Mouse (Mus musculus) embryonic facial prominence, embryonic 11.5 days (tissue): ENCODE measurements around the gene Agrp. TPM values are rescaled to one million over a fixed set of nuclear protein-coding genes. Genes with fewer than 3 reads are reported as not detected.
A peak's percentile ranks its signal among the peaks of the same experiment; 100 is the strongest.
"Not testable (repeated sequence)": the region's sequence is repeated elsewhere in the genome, so short reads cannot be mapped to it uniquely, and the experiment has no call there.

ENCODE experiments used
- ATAC-seq: fragments of 200-750 bp; cut with Nextera tagmentation; replicated peaks from 2 replicates; pipeline ENCODE4 v1.8.0; 2017; ENCODE audit warnings: low read depth; ENCODE audit not compliant: insufficient number of reproducible peaks, low FRiP score, low TSS enrichment
- DNase-seq: peaks from one replicate; pipeline ENCODE4 v3.0.0-alpha.2; 2015; ENCODE audit warnings: low spot score
- H3K27ac ChIP-seq: fragments of 300-500 bp; sonication (generic); replicated peaks from 2 replicates; pipeline ENCODE4 v1.5.1; 2014; ENCODE audit warnings: mild to moderate bottlenecking, low read depth, low read length, control low read depth
- H3K27me3 ChIP-seq: fragments of 300-500 bp; sonication (generic); 2 replicates; pipeline ENCODE4 v1.6.1; 2014; ENCODE audit warnings: mild to moderate bottlenecking, low read length, moderate library complexity, mixed read lengths; ENCODE audit not compliant: control insufficient read depth, insufficient read depth
- H3K36me3 ChIP-seq: fragments of 300-500 bp; sonication (generic); replicated peaks from 2 replicates; pipeline ENCODE4 v1.6.1; 2014; ENCODE audit warnings: low read depth, mild to moderate bottlenecking, low read length, moderate library complexity, mixed read lengths; ENCODE audit not compliant: control insufficient read depth, insufficient read depth
- H3K4me1 ChIP-seq: fragments of 300-500 bp; sonication (generic); 2 replicates; pipeline ENCODE4 v1.6.1; 2014; ENCODE audit warnings: low read length, mixed read lengths; ENCODE audit not compliant: control insufficient read depth, insufficient read depth
- H3K4me2 ChIP-seq: fragments of 300-500 bp; sonication (generic); 2 replicates; pipeline ENCODE4 v1.6.1; 2014; ENCODE audit warnings: low read depth, mild to moderate bottlenecking, control low read depth, low read length, moderate library complexity
- H3K4me3 ChIP-seq: fragments of 300-500 bp; sonication (generic); 2 replicates; pipeline ENCODE4 v1.5.1; 2014; ENCODE audit warnings: low read depth, low read length, control low read depth
- H3K9ac ChIP-seq: fragments of 300-500 bp; sonication (generic); replicated peaks from 2 replicates; pipeline ENCODE4 v1.6.1; 2014; ENCODE audit warnings: mild to moderate bottlenecking, control low read depth, low read length
- H3K9me3 ChIP-seq: fragments of 300-500 bp; sonication (generic); replicated peaks from 2 replicates; pipeline ENCODE4 v1.6.1; 2016; ENCODE audit warnings: mild to moderate bottlenecking, low read length, inconsistent platforms, mixed read lengths; ENCODE audit not compliant: control insufficient read depth
- WGBS: fragments of 180-500 bp; shearing (Covaris S2); extraction: QIAGEN DNeasy Blood & Tissue Kit; methylation state at CpG from one replicate; pipeline ENCODE4 v1.1.7; 2014; 5-methylcytosine and 5-hydroxymethylcytosine counted together
- polyA plus RNA-seq: library from polyadenylated mRNA; unstranded; fragments of >200 nt; fragmentation: Nextera tagmentation; extraction: Ambion mirVana; gene quantifications from 2 replicates; pipeline ENCODE4 v1.2.1, GENCODE M21; 2014

Agrp gene
- polyA plus RNA-seq, 1 experiment from 2014 or later, result 1.0 TPM

GRCm38 (mm10) chr8:105606189-105607023 lies 30.8 kb downstream of the Agrp start:
- H3K27ac ChIP-seq, result no peak overlapping the region
- peak overlapping the region; percentile 92 for H3K4me2 ChIP-seq

GRCm38 (mm10) chr8:105605491-105606188 lies 31.6 kb downstream of the Agrp start:
- under 1% methylated on average over 39 of the region's 39 CpGs for WGBS
- DNase-seq, result peak; percentile 45
- peaks cover 7% of the 10 kb centered on the region; the same call in 1 of the 2 replicates for H3K4me1 ChIP-seq
- H3K4me3 ChIP-seq, result peak overlapping the region; percentile 76
- ATAC-seq, result peak; percentile 17
- no peaks in the 10 kb centered on the region for H3K36me3 ChIP-seq
- H3K4me2 ChIP-seq, result peak overlapping the region; percentile 92
- peak overlapping the region; percentile 47; the same call in 1 of the 2 replicates for H3K27ac ChIP-seq
- H3K27me3 ChIP-seq, result no peaks in the 10 kb centered on the region
- no peaks in the 10 kb centered on the region for H3K9me3 ChIP-seq
- peak overlapping the region; percentile 81 for H3K9ac ChIP-seq

More at GRCm38 (mm10) chr8:105606189-105607023, 30.8 kb downstream of the Agrp start:
- DNase-seq (peak; percentile 88), ATAC-seq (peak; percentile 70)
- WGBS, result 1% methylated on average over 30 of the region's 30 CpGs
- no peaks in the 10 kb centered on the region for H3K36me3 ChIP-seq
- H3K9ac ChIP-seq, result peak overlapping the region; percentile 81
- no peaks in the 10 kb centered on the region for H3K9me3 ChIP-seq
- H3K4me1 ChIP-seq, result peaks cover 7% of the 10 kb centered on the region; the same call in 1 of the 2 replicates
- peak overlapping the region; percentile 76 for H3K4me3 ChIP-seq
- no peaks in the 10 kb centered on the region for H3K27me3 ChIP-seq

- Histone ChIP-seq H3K4me1 (peaks cover 7% of the 10 kb centered on the region; the same call in 1 of the 2 replicates), H3K27ac (peak within 1 kb of the TSS; percentile 47; the same call in 1 of the 2 replicates), H3K36me3 (no peaks in the 10 kb centered on the region), H3K27me3 (no peaks in the 10 kb centered on the region), H3K9me3 (no peaks in the 10 kb centered on the region), H3K4me3 (peak within 1 kb of the TSS; percentile 76), H3K9ac (peak within 1 kb of the TSS; percentile 81), H3K4me2 (peak within 1 kb of the TSS; percentile 92)
- ATAC-seq (peak; percentile 64), DNase-seq (peak; percentile 85)
- WGBS, result under 1% methylated on average over 21 of the region's 42 CpGs
Measured at GRCm38 (mm10) chr8:105604804-105605381, 32.3 kb downstream of the Agrp start, which contains the start of gene Ripor1. Gene Ripor1 (plus strand): TSS chr8:105605255.

GRCm38 (mm10) chr8:105602540-105602939 lies 34.7 kb downstream of the Agrp start:
- H3K4me3 ChIP-seq, DNase-seq, ATAC-seq, H3K4me1 ChIP-seq, H3K27ac ChIP-seq, H3K4me2 ChIP-seq, H3K36me3 ChIP-seq, H3K27me3 ChIP-seq, H3K9me3 ChIP-seq, H3K9ac ChIP-seq: not testable (repeated sequence)
- whole genome bisulfite sequencing, result 84% methylated on average over 3 of the region's 3 CpGs

- ATAC-seq (no peak), DNase-seq (no peak)
- Histone ChIP-seq H3K36me3 (no peaks in the 10 kb centered on the region), H3K27me3 (no peaks in the 10 kb centered on the region), H3K4me2 (no peak overlapping the region), H3K9me3 (no peaks in the 10 kb centered on the region), H3K4me3 (no peak overlapping the region), H3K9ac (no peak overlapping the region), H3K4me1 (0 out of 2 replicates have a peak, but pooled peaks cover 3% of the 10 kb centered on the region), H3K27ac (no peak overlapping the region)
- WGBS, result 79% methylated on average over 5 of the region's 5 CpGs
Measured at GRCm38 (mm10) chr8:105601301-105601700, 35.9 kb downstream of the Agrp start.

- Histone ChIP-seq H3K36me3 (no peaks in the 10 kb centered on the region), H3K4me2 (no peak overlapping the region), H3K27me3 (no peaks in the 10 kb centered on the region), H3K4me1 (no peaks in the 10 kb centered on the region), H3K9me3 (no peaks in the 10 kb centered on the region), H3K4me3 (no peak overlapping the region), H3K27ac (no peak overlapping the region), H3K9ac (no peak overlapping the region)
- 81% methylated on average over 6 of the region's 6 CpGs for WGBS
- ATAC-seq (no peak), DNase-seq (no peak)
Measured at GRCm38 (mm10) chr8:105598777-105599176, 38.4 kb downstream of the Agrp start.

- no peak overlapping the region for H3K4me3 ChIP-seq
- H3K27ac ChIP-seq, result no peak overlapping the region
- 6% methylated on average over 14 of the region's 14 CpGs for WGBS
Measured at GRCm38 (mm10) chr8:105596362-105597034, 40.7 kb downstream of the Agrp start.

More at GRCm38 (mm10) chr8:105596362-105597034, 40.7 kb downstream of the Agrp start:
- H3K4me1 ChIP-seq, result no peaks in the 10 kb centered on the region
- ATAC-seq (peak; percentile 36; the same call in 1 of the 2 replicates), DNase-seq (peak; percentile 60)
- no peaks in the 10 kb centered on the region for H3K36me3 ChIP-seq
- H3K9me3 ChIP-seq, result no peaks in the 10 kb centered on the region
- H3K4me2 ChIP-seq, result peak overlapping the region; percentile 16; the same call in 1 of the 2 replicates
- no peak overlapping the region for H3K9ac ChIP-seq
- H3K27me3 ChIP-seq, result no peaks in the 10 kb centered on the region
